Mouse (Mus musculus) CH12.LX (cell line): ENCODE measurements around the gene Crls1. TPM values are rescaled to one million over a fixed set of nuclear protein-coding genes. Genes with fewer than 3 reads are reported as not detected.

Source experiments
- DNase-seq: peaks from one replicate; pipeline ENCODE4 v3.0.0-alpha.2; 2013; ENCODE audit errors: extremely low read depth
- H3K27ac ChIP-seq: 2 replicates; pipeline ENCODE4 v1.5.1; 2012; ENCODE audit warnings: low read depth, mild to moderate bottlenecking, control low read depth, moderate library complexity; ENCODE audit not compliant: insufficient read depth
- H3K27me3 ChIP-seq: replicated peaks from 2 replicates; pipeline ENCODE3; 2012; ENCODE audit warnings: inconsistent platforms
- H3K36me3 ChIP-seq, 2 experiments: replicated peaks in 1 of 2; 2 replicates each; pipeline versions ENCODE3 to v1.6.1; 2012; ENCODE audit warnings: inconsistent platforms in 1 of 2, low read length in 1 of 2, mild to moderate bottlenecking in 1 of 2, mixed read lengths in 1 of 2, moderate library complexity in 1 of 2; ENCODE audit not compliant: control insufficient read depth in 1 of 2, insufficient read depth in 1 of 2
- H3K4me1 ChIP-seq, 2 experiments: 2 replicates each; pipeline ENCODE4 v1.6.1; 2012; ENCODE audit warnings: inconsistent platforms in 1 of 2, moderate library complexity in 1 of 2; ENCODE audit not compliant: insufficient read depth in 2 of 2, control insufficient read depth in 1 of 2
- H3K4me2 ChIP-seq: 2 replicates; pipeline ENCODE4 v1.6.1; 2012; ENCODE audit warnings: low read depth, mild to moderate bottlenecking, control low read depth; ENCODE audit not compliant: poor library complexity, insufficient read depth, severe bottlenecking
- H3K4me3 ChIP-seq, 3 experiments: fragments of 150-350 bp in 1 of 3; sonication (generic) in 1 of 3; replicated peaks in 1 of 3; 2 replicates each; pipeline versions ENCODE3 to v1.5.1; 2011 to 2012; ENCODE audit warnings: low read depth in 2 of 3, low read length in 2 of 3, mild to moderate bottlenecking in 2 of 3, moderate library complexity in 2 of 3, control low read depth in 1 of 3, improper control_type of control experiment in 1 of 3, inconsistent platforms in 1 of 3, mixed read lengths in 1 of 3; ENCODE audit not compliant: poor library complexity in 1 of 3
- H3K79me2 ChIP-seq: replicated peaks from 2 replicates; pipeline ENCODE4 v1.6.1; 2012; ENCODE audit warnings: mild to moderate bottlenecking, moderate library complexity; ENCODE audit not compliant: control insufficient read depth, poor library complexity, insufficient read depth, severe bottlenecking; ENCODE audit errors: extremely low read depth
- H3K9ac ChIP-seq: 2 replicates; pipeline ENCODE4 v1.6.1; 2012; ENCODE audit warnings: low read depth, mild to moderate bottlenecking, control low read depth, moderate library complexity; ENCODE audit not compliant: insufficient read depth
- H3K9me3 ChIP-seq: replicated peaks from 2 replicates; pipeline ENCODE3; 2012; ENCODE audit warnings: low read length, inconsistent platforms, mixed read lengths
- CHD2 ChIP-seq: IDR thresholded peaks from 2 replicates; pipeline ENCODE4 v1.6.1; 2011; ENCODE audit warnings: low read length, improper control_type of control experiment
- E2F4 ChIP-seq: IDR thresholded peaks from 2 replicates; pipeline ENCODE4 v1.6.1; 2011; ENCODE audit warnings: low read depth, low read length, improper control_type of control experiment; ENCODE audit not compliant: insufficient replicate concordance
- EP300 ChIP-seq: IDR thresholded peaks from 2 replicates; pipeline ENCODE4 v1.6.1; 2011; ENCODE audit warnings: low read length, improper control_type of control experiment
- ETS1 ChIP-seq: conservative IDR thresholded peaks from 2 replicates; pipeline ENCODE4 v1.6.1; 2012; ENCODE audit warnings: low read depth, mild to moderate bottlenecking, inconsistent platforms, low read length, improper control_type of control experiment, moderate library complexity
- GABPA ChIP-seq: IDR thresholded peaks from 2 replicates; pipeline ENCODE4 v1.6.1; 2012; ENCODE audit warnings: low read depth, low read length, improper control_type of control experiment, inconsistent platforms; ENCODE audit not compliant: insufficient replicate concordance
- JUND ChIP-seq: conservative IDR thresholded peaks from 2 replicates; pipeline ENCODE4 v1.6.1; 2011; ENCODE audit warnings: low read depth, low read length, improper control_type of control experiment
- KAT2A ChIP-seq: IDR thresholded peaks from 2 replicates; pipeline ENCODE4 v1.6.1; 2012; ENCODE audit warnings: low read length, improper control_type of control experiment, inconsistent platforms; ENCODE audit not compliant: insufficient replicate concordance
- MAZ ChIP-seq: IDR thresholded peaks from 2 replicates; pipeline ENCODE4 v1.6.1; 2012; ENCODE audit warnings: low read depth, mild to moderate bottlenecking, inconsistent platforms, low read length, improper control_type of control experiment, moderate library complexity
- NELFE ChIP-seq: IDR thresholded peaks from 2 replicates; pipeline ENCODE4 v1.6.1; 2011; ENCODE audit warnings: low read depth, low read length, improper control_type of control experiment
- NRF1 ChIP-seq: IDR thresholded peaks from 2 replicates; pipeline ENCODE4 v1.6.1; 2014; ENCODE audit warnings: low read depth, mild to moderate bottlenecking, inconsistent platforms, low read length, improper control_type of control experiment, moderate library complexity
- RAD21 ChIP-seq: IDR thresholded peaks from 2 replicates; pipeline ENCODE4 v1.6.1; 2011; ENCODE audit warnings: low read depth, mild to moderate bottlenecking, low read length, improper control_type of control experiment, moderate library complexity
- RCOR1 ChIP-seq: conservative IDR thresholded peaks from 2 replicates; pipeline ENCODE4 v1.6.1; 2012; ENCODE audit warnings: low read depth, mild to moderate bottlenecking, inconsistent platforms, low read length, improper control_type of control experiment
- SIN3A ChIP-seq: IDR thresholded peaks from 2 replicates; pipeline ENCODE4 v1.6.1; 2012; ENCODE audit warnings: low read length, improper control_type of control experiment, inconsistent platforms
- SMC3 ChIP-seq: IDR thresholded peaks from 2 replicates; pipeline ENCODE4 v1.6.1; 2011; ENCODE audit warnings: low read depth, low read length, improper control_type of control experiment
- TCF12 ChIP-seq: IDR thresholded peaks from 2 replicates; pipeline ENCODE4 v1.6.1; 2014; ENCODE audit warnings: low read depth, mild to moderate bottlenecking, inconsistent platforms, low read length, improper control_type of control experiment
- UBTF ChIP-seq: IDR thresholded peaks from 2 replicates; pipeline ENCODE4 v1.6.1; 2012; ENCODE audit warnings: low read depth, mild to moderate bottlenecking, inconsistent platforms, low read length, improper control_type of control experiment, moderate library complexity
- USF1 ChIP-seq: IDR thresholded peaks from 2 replicates; pipeline ENCODE4 v1.6.1; 2014; ENCODE audit warnings: low read depth, mild to moderate bottlenecking, inconsistent platforms, low read length, improper control_type of control experiment
- USF2 ChIP-seq: conservative IDR thresholded peaks from 2 replicates; pipeline ENCODE4 v1.6.1; 2011; ENCODE audit warnings: low read depth, low read length, improper control_type of control experiment
- ZC3H11A ChIP-seq: IDR thresholded peaks from 2 replicates; pipeline ENCODE4 v1.6.1; 2012; ENCODE audit warnings: low read depth, mild to moderate bottlenecking, inconsistent platforms, low read length, improper control_type of control experiment
- dilution Hi-C: fragments of 300-500 bp; cut with MboI; formaldehyde crosslinking; loops from 2 replicates; pipeline ENCODE4 v1.14.3; 2020; ENCODE audit warnings: low sequenced_read_pairs; ENCODE audit not compliant: extremely low pct_unique_long_range_greater_than_20kb, extremely low pct_ligation_motif_present
- in situ Hi-C: fragments of 300-500 bp; cut with MboI; formaldehyde crosslinking; loops from 3 replicates; pipeline ENCODE4 v1.14.3; 2019; ENCODE audit warnings: low sequenced_read_pairs, low pct_ligation_motif_present, low pct_unique_long_range_greater_than_20kb, mixed read lengths
- polyA plus RNA-seq: library from polyadenylated mRNA; unstranded; fragments of >175 nt; gene quantifications from 2 replicates; pipeline ENCODE4 v1.2.1, GENCODE M21; 2012; ENCODE audit warnings: low read depth; ENCODE audit not compliant: insufficient read length
- total RNA-seq, 2 experiments: library from RNA; depleted of rRNA; stranded (reverse); fragments of 300-350 nt in 1 of 2; fragments of >200 nt in 1 of 2; gene quantifications; 2 replicates each; pipeline ENCODE4 v1.2.3; 2012 to 2014

The Crls1 gene
- total and polyA plus RNA-seq, 3 experiments: 31.8 to 105 (median 44.9) TPM

DNA sequence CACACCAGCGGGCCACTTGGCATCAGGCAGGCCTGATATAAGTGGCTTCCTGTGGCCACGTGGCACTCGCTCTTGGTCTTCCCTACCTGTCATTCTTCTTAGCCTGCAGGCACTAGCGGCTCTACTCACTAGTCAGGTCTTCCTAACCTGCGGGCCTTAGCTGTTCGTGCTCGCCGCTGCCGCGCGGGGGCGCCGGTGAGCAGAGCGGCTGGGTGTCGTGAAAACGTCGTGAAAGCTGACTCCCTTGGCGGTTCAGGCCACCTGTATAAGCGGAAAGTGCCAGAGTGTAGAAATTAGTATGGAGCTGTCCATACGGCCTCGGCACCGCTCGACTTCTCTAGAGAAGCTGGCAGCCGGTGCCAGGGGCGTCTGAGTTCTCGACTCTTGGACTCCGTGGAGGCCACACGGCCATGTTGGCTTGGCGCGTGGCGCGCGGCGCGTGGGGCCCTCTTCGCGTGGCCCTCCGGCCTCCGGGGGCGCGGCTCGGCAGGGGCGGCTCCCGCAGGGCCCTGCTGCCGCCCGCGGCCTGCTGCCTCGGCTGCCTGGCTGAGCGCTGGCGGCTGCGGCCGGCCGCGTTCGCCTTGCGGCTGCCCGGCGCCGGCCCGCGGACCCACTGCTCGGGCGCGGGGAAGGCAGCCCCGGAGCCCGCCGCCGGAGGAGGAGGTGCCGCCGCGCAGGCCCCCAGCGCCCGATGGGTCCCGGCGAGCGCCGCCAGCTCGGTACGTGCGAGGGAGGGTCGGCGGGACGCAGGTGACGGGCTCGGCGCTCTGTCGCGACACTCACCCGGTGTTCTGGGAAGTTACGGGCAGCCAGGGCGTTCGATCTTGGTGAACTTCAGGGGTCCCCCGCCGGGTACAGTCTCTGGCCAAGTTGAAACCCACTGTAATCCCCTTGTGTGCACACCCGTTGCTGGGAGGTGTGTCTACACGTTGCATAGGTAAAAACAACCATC lies at the start of gene Crls1 (continued):
- peak; percentile 62 for TF ChIP-seq USF1

DNA sequence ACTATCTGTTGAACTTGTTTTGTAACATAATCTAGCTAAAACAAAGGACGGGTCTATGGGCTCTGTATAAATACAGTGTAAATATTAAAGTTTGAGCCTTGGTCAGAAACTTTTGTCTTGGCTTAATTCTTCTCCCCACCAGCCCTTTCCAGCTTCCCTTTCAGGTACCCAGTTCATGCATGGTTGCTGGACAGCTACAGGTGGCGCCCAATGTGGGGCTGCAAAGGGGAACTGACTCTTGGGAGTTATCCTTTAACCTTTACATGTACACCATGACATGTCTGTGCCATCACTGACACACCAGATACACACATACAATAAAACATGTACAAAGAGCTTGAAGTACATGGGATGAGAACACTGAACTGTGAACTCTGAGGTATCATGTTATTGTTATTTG lies 43.5 kb upstream of the Crls1 start:
- H3K9me3 ChIP-seq: peaks cover 16% of the 10 kb centered on the region
- TF ChIP-seq E2F4 (no peak), TCF12 (no peak), SIN3A (no peak), GABPA (no peak), CHD2 (no peak), NRF1 (no peak), RCOR1 (no peak), RAD21 (no peak), EP300 (no peak), NELFE (no peak), USF1 (no peak), JUND (no peak), UBTF (no peak), MAZ (no peak), KAT2A (no peak), ETS1 (no peak), SMC3 (no peak), ZC3H11A (no peak), USF2 (no peak)
- H3K9ac ChIP-seq: no peak overlapping the region
- H3K4me2 ChIP-seq: no peak overlapping the region
- in situ Hi-C loops: no loop called here
- H3K4me3 ChIP-seq: no peak overlapping the region
- no peak for DNase-seq
- no peaks in the 10 kb centered on the region for H3K79me2 ChIP-seq
- H3K36me3 ChIP-seq: peaks cover 40 to 57% of the 10 kb centered on the region in 2 experiments
- no peak overlapping the region for H3K27ac ChIP-seq
- H3K27me3 ChIP-seq: no peaks in the 10 kb centered on the region
- dilution Hi-C loops: no loop called here
- no peaks in the 10 kb centered on the region for H3K4me1 ChIP-seq
